Mouse (Mus musculus): ENCODE data around the gene Gorab. TPM values are rescaled to one million over a fixed set of nuclear protein-coding genes. Genes with fewer than 3 reads are reported as not detected.
A peak's percentile ranks its signal among the peaks of the same experiment; 100 is the strongest.

Gene Gorab
- total RNA-seq (2014; fragmentation: Nextera tagmentation) = 8.1 and 9.8 TPM in 2 replicates
- total RNA-seq (2017) = 9.8 and 11.9 TPM in 2 replicates
- polyA plus RNA-seq (2012) = 0.42 and 0.64 TPM in 2 replicates

- Histone ChIP-seq H3K4me1 (ENCODE audit: insufficient read depth, low read depth, low read length) (peaks cover 24% of the 10 kb centered on the region), H3K36me3 (replicated peaks) (no peaks in the 10 kb centered on the region), H3K27me3 (ENCODE audit: insufficient read depth, low read length) (no peaks in the 10 kb centered on the region), H3K9me3 (replicated peaks) (no peaks in the 10 kb centered on the region), H3K4me3 (ENCODE audit: low read depth, low read length) (peak within 1 kb of the TSS; percentile 80)
- peak; percentile 96 for DNase-seq (ENCODE audit: low spot score)
- TF ChIP-seq CTCF (IDR thresholded peaks at IDR 0.05; ENCODE audit: low read depth, low read length) (no peak), GATA2 (IDR thresholded peaks at IDR 0.05; ENCODE audit: borderline replicate concordance, low read depth, low read length) (no peak), GATA1 (IDR thresholded peaks at IDR 0.05; ENCODE audit: borderline replicate concordance, low read length) (no peak), POLR2AphosphoS5 (IDR thresholded peaks at IDR 0.05; ENCODE audit: insufficient replicate concordance, low read depth, low read length) (no peak), TAL1 (conservative IDR thresholded peaks at IDR 0.05; ENCODE audit: low read depth, low read length) (no peak)
- ATAC-seq (ENCODE audit: extremely low read depth, insufficient number of reproducible peaks, low FRiP score, poor library complexity, severe bottlenecking) = peak; percentile 97
These were observed at the start of gene Gorab for GRCm38 (mm10) chr1:163403498-163404126. Gorab (minus strand) TSS chr1:163403669.

- no peak overlapping the region for H3K4me3 ChIP-seq (ENCODE audit: low read depth, low read length)
- no peaks in the 10 kb centered on the region for H3K4me1 ChIP-seq (ENCODE audit: insufficient read depth, low read depth, low read length)
- H3K27me3 ChIP-seq (ENCODE audit: insufficient read depth, low read length) = no peaks in the 10 kb centered on the region
- H3K9me3 ChIP-seq (replicated peaks) = no peaks in the 10 kb centered on the region
- ATAC-seq (ENCODE audit: extremely low read depth, insufficient number of reproducible peaks, low FRiP score, poor library complexity, severe bottlenecking) = no peak
- DNase-seq (ENCODE audit: low spot score) = no peak
- no peaks in the 10 kb centered on the region for H3K36me3 ChIP-seq (replicated peaks)
- TF ChIP-seq TAL1 (conservative IDR thresholded peaks at IDR 0.05; ENCODE audit: low read depth, low read length) (no peak), CTCF (IDR thresholded peaks at IDR 0.05; ENCODE audit: low read depth, low read length) (no peak), POLR2AphosphoS5 (IDR thresholded peaks at IDR 0.05; ENCODE audit: insufficient replicate concordance, low read depth, low read length) (no peak), GATA2 (IDR thresholded peaks at IDR 0.05; ENCODE audit: borderline replicate concordance, low read depth, low read length) (no peak), GATA1 (IDR thresholded peaks at IDR 0.05; ENCODE audit: borderline replicate concordance, low read length) (no peak)
These were observed 40.4 kb upstream of the Gorab start for GRCm38 (mm10) chr1:163443832-163444231.

- Histone ChIP-seq H3K4me3 (ENCODE audit: low read depth, low read length) (no peak overlapping the region), H3K9me3 (replicated peaks) (no peaks in the 10 kb centered on the region), H3K4me1 (ENCODE audit: insufficient read depth, low read depth, low read length) (no peaks in the 10 kb centered on the region), H3K27me3 (ENCODE audit: insufficient read depth, low read length) (no peaks in the 10 kb centered on the region; the same call in 1 of the 2 replicates), H3K36me3 (replicated peaks) (no peaks in the 10 kb centered on the region)
- TF ChIP-seq POLR2AphosphoS5 (IDR thresholded peaks at IDR 0.05; ENCODE audit: insufficient replicate concordance, low read depth, low read length) (no peak), GATA1 (IDR thresholded peaks at IDR 0.05; ENCODE audit: borderline replicate concordance, low read length) (no peak), GATA2 (IDR thresholded peaks at IDR 0.05; ENCODE audit: borderline replicate concordance, low read depth, low read length) (no peak), TAL1 (conservative IDR thresholded peaks at IDR 0.05; ENCODE audit: low read depth, low read length) (no peak), CTCF (IDR thresholded peaks at IDR 0.05; ENCODE audit: low read depth, low read length) (no peak)
- no peak for ATAC-seq (ENCODE audit: extremely low read depth, insufficient number of reproducible peaks, low FRiP score, poor library complexity, severe bottlenecking)
- no peak for DNase-seq (ENCODE audit: low spot score)
These were observed 35.5 kb upstream of the Gorab start for GRCm38 (mm10) chr1:163439002-163439401.

GRCm38 (mm10) chr1:163423467-163424014, 20.1 kb upstream of the Gorab start:
- ATAC-seq (ENCODE audit: extremely low read depth, insufficient number of reproducible peaks, low FRiP score, poor library complexity, severe bottlenecking) (no peak), DNase-seq (ENCODE audit: low spot score) (no peak)
- Histone ChIP-seq H3K4me1 (ENCODE audit: insufficient read depth, low read depth, low read length) (no peaks in the 10 kb centered on the region), H3K4me3 (ENCODE audit: low read depth, low read length) (no peak overlapping the region), H3K36me3 (replicated peaks) (no peaks in the 10 kb centered on the region), H3K27me3 (ENCODE audit: insufficient read depth, low read length) (peaks cover 4% of the 10 kb centered on the region; the same call in 1 of the 2 replicates), H3K9me3 (replicated peaks) (no peaks in the 10 kb centered on the region)
- TF ChIP-seq GATA1 (IDR thresholded peaks at IDR 0.05; ENCODE audit: borderline replicate concordance, low read length) (no peak), TAL1 (conservative IDR thresholded peaks at IDR 0.05; ENCODE audit: low read depth, low read length) (no peak), GATA2 (IDR thresholded peaks at IDR 0.05; ENCODE audit: borderline replicate concordance, low read depth, low read length) (no peak), CTCF (IDR thresholded peaks at IDR 0.05; ENCODE audit: low read depth, low read length) (no peak), POLR2AphosphoS5 (IDR thresholded peaks at IDR 0.05; ENCODE audit: insufficient replicate concordance, low read depth, low read length) (no peak)

GRCm38 (mm10) chr1:163417191-163417590, 13.7 kb upstream of the Gorab start:
- no peaks in the 10 kb centered on the region for H3K9me3 ChIP-seq (replicated peaks)
- H3K4me3 ChIP-seq (ENCODE audit: low read depth, low read length) = no peak overlapping the region
- TF ChIP-seq TAL1 (conservative IDR thresholded peaks at IDR 0.05; ENCODE audit: low read depth, low read length) = no peak
- no peak for TF ChIP-seq GATA1 (IDR thresholded peaks at IDR 0.05; ENCODE audit: borderline replicate concordance, low read length)
- TF ChIP-seq GATA2 (IDR thresholded peaks at IDR 0.05; ENCODE audit: borderline replicate concordance, low read depth, low read length) = no peak
- no peak for TF ChIP-seq CTCF (IDR thresholded peaks at IDR 0.05; ENCODE audit: low read depth, low read length)
- TF ChIP-seq POLR2AphosphoS5 (IDR thresholded peaks at IDR 0.05; ENCODE audit: insufficient replicate concordance, low read depth, low read length) = no peak
- ATAC-seq (ENCODE audit: extremely low read depth, insufficient number of reproducible peaks, low FRiP score, poor library complexity, severe bottlenecking) = no peak
- no peaks in the 10 kb centered on the region for H3K27me3 ChIP-seq (ENCODE audit: insufficient read depth, low read length)
- no peaks in the 10 kb centered on the region for H3K4me1 ChIP-seq (ENCODE audit: insufficient read depth, low read depth, low read length)
- no peak for DNase-seq (ENCODE audit: low spot score)
- no peaks in the 10 kb centered on the region for H3K36me3 ChIP-seq (replicated peaks)

- no peaks in the 10 kb centered on the region for H3K4me1 ChIP-seq (ENCODE audit: insufficient read depth, low read depth, low read length)
- no peak for TF ChIP-seq TAL1 (conservative IDR thresholded peaks at IDR 0.05; ENCODE audit: low read depth, low read length)
- TF ChIP-seq GATA1 (IDR thresholded peaks at IDR 0.05; ENCODE audit: borderline replicate concordance, low read length) = no peak
- no peak for TF ChIP-seq POLR2AphosphoS5 (IDR thresholded peaks at IDR 0.05; ENCODE audit: insufficient replicate concordance, low read depth, low read length)
- no peak for TF ChIP-seq GATA2 (IDR thresholded peaks at IDR 0.05; ENCODE audit: borderline replicate concordance, low read depth, low read length)
- no peak for TF ChIP-seq CTCF (IDR thresholded peaks at IDR 0.05; ENCODE audit: low read depth, low read length)
- ATAC-seq (ENCODE audit: extremely low read depth, insufficient number of reproducible peaks, low FRiP score, poor library complexity, severe bottlenecking) (no peak), DNase-seq (ENCODE audit: low spot score) (no peak)
- H3K9me3 ChIP-seq (replicated peaks) = no peaks in the 10 kb centered on the region
- no peak overlapping the region for H3K4me3 ChIP-seq (ENCODE audit: low read depth, low read length)
- no peaks in the 10 kb centered on the region for H3K27me3 ChIP-seq (ENCODE audit: insufficient read depth, low read length)
- H3K36me3 ChIP-seq (replicated peaks) = no peaks in the 10 kb centered on the region
These were observed 10.7 kb upstream of the Gorab start for GRCm38 (mm10) chr1:163414200-163414599.

Data from G1E (cell line).